Mouse (Mus musculus): ENCODE data around the gene Gm28038. TPM values are rescaled to one million over a fixed set of nuclear protein-coding genes. Genes with fewer than 3 reads are reported as not detected.

Gene Gm28038
- polyA plus RNA-seq, 1 experiment from 2014 or later, result not detected

DNA sequence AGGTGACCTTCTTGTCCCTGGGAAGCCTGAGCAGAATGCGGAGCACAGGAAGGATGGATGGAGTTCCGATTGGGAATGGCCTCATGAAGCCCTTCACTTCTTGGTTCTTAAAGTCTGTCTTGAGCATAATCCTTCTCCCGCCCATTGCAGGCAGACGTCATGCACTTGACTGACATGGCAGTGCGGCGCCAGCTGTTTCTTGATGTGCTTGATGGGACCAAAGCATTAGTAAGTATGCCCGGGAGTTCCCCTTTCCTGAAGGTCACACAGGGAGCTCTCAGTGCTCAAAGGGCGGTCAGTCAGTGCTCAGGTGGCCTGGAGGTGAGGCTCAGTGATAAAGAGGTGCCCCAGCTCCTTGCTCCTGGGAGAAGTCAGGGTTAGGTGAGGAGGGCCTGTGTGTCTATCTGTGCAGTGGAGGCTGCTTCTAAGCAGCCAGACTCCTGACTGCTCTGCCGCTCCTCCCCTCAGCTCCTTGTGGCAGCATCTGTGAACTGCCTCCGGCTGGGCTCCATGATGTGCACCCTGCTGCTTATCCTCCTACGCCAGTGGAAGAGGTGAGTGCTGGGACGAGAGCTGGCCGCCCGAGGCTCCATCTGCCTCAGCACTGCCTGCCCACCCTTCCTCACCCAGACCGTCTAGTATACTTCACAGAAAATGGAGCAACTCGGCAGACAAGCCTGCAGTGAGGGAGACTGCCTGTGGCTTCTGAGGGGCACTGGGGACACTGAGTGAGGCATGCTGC is 55.5 kb downstream of the Gm28038 start:
- TF ChIP-seq CTCF (IDR thresholded peaks at IDR 0.05; ENCODE audit: low read depth), result no peak
- WGBS, result 93% methylated on average over 16 of the region's 16 CpGs
- Histone ChIP-seq H3K27ac (ENCODE audit: low read depth, low read length) (no peak overlapping the region), H3K4me3 (ENCODE audit: low read depth, low read length) (no peak overlapping the region), H3K9me3 (ENCODE audit: control insufficient read depth) (no peaks in the 10 kb centered on the region), H3K4me2 (replicated peaks; ENCODE audit: low read depth) (no peak overlapping the region), H3K9ac (ENCODE audit: low read depth, low read length) (no peak overlapping the region), H3K4me1 (replicated peaks; ENCODE audit: control insufficient read depth, insufficient read depth, low read length) (no peaks in the 10 kb centered on the region), H3K27me3 (replicated peaks; ENCODE audit: control insufficient read depth, insufficient read depth, low read length) (no peaks in the 10 kb centered on the region), H3K36me3 (ENCODE audit: control insufficient read depth, insufficient read depth) (peaks cover 93% of the 10 kb centered on the region)
- no peak for ATAC-seq

DNA sequence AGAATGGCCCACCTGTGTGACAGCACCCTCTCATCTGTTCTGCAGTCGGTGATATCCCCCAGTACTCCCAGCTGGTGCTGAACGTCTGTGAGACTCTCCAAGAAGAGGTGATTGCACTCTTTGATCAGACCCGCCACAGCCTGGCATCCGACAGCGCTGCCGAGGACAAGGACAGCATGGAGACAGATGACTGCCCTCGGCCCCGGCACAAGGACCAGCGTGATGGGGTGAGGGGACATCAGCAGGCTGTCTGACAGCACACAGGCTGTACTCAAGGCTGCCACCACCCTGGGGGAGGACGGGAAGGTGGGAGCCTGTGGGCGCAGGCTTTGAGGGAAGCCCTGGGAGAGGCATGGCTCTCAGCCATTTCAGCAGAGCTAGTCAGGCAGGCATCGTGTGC is 56.3 kb downstream of the Gm28038 start:
- WGBS, result 82% methylated on average over 12 of the region's 12 CpGs
- H3K4me2 ChIP-seq (replicated peaks; ENCODE audit: low read depth), result no peak overlapping the region
- no peaks in the 10 kb centered on the region for H3K27me3 ChIP-seq (replicated peaks; ENCODE audit: control insufficient read depth, insufficient read depth, low read length)
- no peak overlapping the region for H3K4me3 ChIP-seq (ENCODE audit: low read depth, low read length)
- no peaks in the 10 kb centered on the region for H3K9me3 ChIP-seq (ENCODE audit: control insufficient read depth)
- no peak overlapping the region for H3K9ac ChIP-seq (ENCODE audit: low read depth, low read length)
- ATAC-seq, result no peak
- H3K4me1 ChIP-seq (replicated peaks; ENCODE audit: control insufficient read depth, insufficient read depth, low read length), result no peaks in the 10 kb centered on the region
- H3K36me3 ChIP-seq (ENCODE audit: control insufficient read depth, insufficient read depth), result peaks cover 97% of the 10 kb centered on the region
- TF ChIP-seq CTCF (IDR thresholded peaks at IDR 0.05; ENCODE audit: low read depth), result no peak
- H3K27ac ChIP-seq (ENCODE audit: low read depth, low read length), result no peak overlapping the region

GRCm38 (mm10) chr2:30342061-30342460 is 61.2 kb downstream of the Gm28038 start:
- 92% methylated on average over 3 of the region's 3 CpGs for WGBS
- no peaks in the 10 kb centered on the region for H3K9me3 ChIP-seq (ENCODE audit: control insufficient read depth)
- H3K9ac ChIP-seq (ENCODE audit: low read depth, low read length), result no peak overlapping the region
- no peaks in the 10 kb centered on the region for H3K4me1 ChIP-seq (replicated peaks; ENCODE audit: control insufficient read depth, insufficient read depth, low read length)
- no peak overlapping the region for H3K4me2 ChIP-seq (replicated peaks; ENCODE audit: low read depth)
- TF ChIP-seq CTCF (IDR thresholded peaks at IDR 0.05; ENCODE audit: low read depth), result no peak
- no peak overlapping the region for H3K4me3 ChIP-seq (ENCODE audit: low read depth, low read length)
- no peak for ATAC-seq
- peaks cover 97% of the 10 kb centered on the region for H3K36me3 ChIP-seq (ENCODE audit: control insufficient read depth, insufficient read depth)
- H3K27me3 ChIP-seq (replicated peaks; ENCODE audit: control insufficient read depth, insufficient read depth, low read length), result no peaks in the 10 kb centered on the region
- no peak overlapping the region for H3K27ac ChIP-seq (ENCODE audit: low read depth, low read length)

- ATAC-seq, result no peak
- WGBS, result 94% methylated on average over 7 of the region's 7 CpGs
- Histone ChIP-seq H3K36me3 (ENCODE audit: control insufficient read depth, insufficient read depth) (peaks cover 94% of the 10 kb centered on the region), H3K9ac (ENCODE audit: low read depth, low read length) (no peak overlapping the region), H3K27me3 (replicated peaks; ENCODE audit: control insufficient read depth, insufficient read depth, low read length) (no peaks in the 10 kb centered on the region), H3K4me3 (ENCODE audit: low read depth, low read length) (no peak overlapping the region), H3K9me3 (ENCODE audit: control insufficient read depth) (no peaks in the 10 kb centered on the region), H3K4me2 (replicated peaks; ENCODE audit: low read depth) (no peak overlapping the region), H3K27ac (ENCODE audit: low read depth, low read length) (no peak overlapping the region), H3K4me1 (replicated peaks; ENCODE audit: control insufficient read depth, insufficient read depth, low read length) (no peaks in the 10 kb centered on the region)
- no peak for TF ChIP-seq CTCF (IDR thresholded peaks at IDR 0.05; ENCODE audit: low read depth)
Observed at GRCm38 (mm10) chr2:30342544-30342943, 61.7 kb downstream of the Gm28038 start.

GRCm38 (mm10) chr2:30343601-30344137 is 62.8 kb downstream of the Gm28038 start:
- ATAC-seq, result no peak
- no peaks in the 10 kb centered on the region for H3K4me1 ChIP-seq (replicated peaks; ENCODE audit: control insufficient read depth, insufficient read depth, low read length)
- 64% methylated on average over 14 of the region's 14 CpGs for WGBS
- no peak overlapping the region for H3K27ac ChIP-seq (ENCODE audit: low read depth, low read length)
- H3K9me3 ChIP-seq (ENCODE audit: control insufficient read depth), result no peaks in the 10 kb centered on the region
- peak; percentile 32; the same call in 1 of the 2 replicates for TF ChIP-seq CTCF (IDR thresholded peaks at IDR 0.05; ENCODE audit: low read depth)
- H3K4me2 ChIP-seq (replicated peaks; ENCODE audit: low read depth), result no peak overlapping the region
- H3K36me3 ChIP-seq (ENCODE audit: control insufficient read depth, insufficient read depth), result peaks cover 96% of the 10 kb centered on the region
- H3K4me3 ChIP-seq (ENCODE audit: low read depth, low read length), result no peak overlapping the region
- H3K9ac ChIP-seq (ENCODE audit: low read depth, low read length), result no peak overlapping the region
- H3K27me3 ChIP-seq (replicated peaks; ENCODE audit: control insufficient read depth, insufficient read depth, low read length), result no peaks in the 10 kb centered on the region

- Histone ChIP-seq H3K4me2 (replicated peaks; ENCODE audit: low read depth) (no peak overlapping the region), H3K4me1 (replicated peaks; ENCODE audit: control insufficient read depth, insufficient read depth, low read length) (no peaks in the 10 kb centered on the region), H3K27ac (ENCODE audit: low read depth, low read length) (no peak overlapping the region), H3K9me3 (ENCODE audit: control insufficient read depth) (no peaks in the 10 kb centered on the region), H3K36me3 (ENCODE audit: control insufficient read depth, insufficient read depth) (peaks cover 96% of the 10 kb centered on the region), H3K4me3 (ENCODE audit: low read depth, low read length) (no peak overlapping the region), H3K27me3 (replicated peaks; ENCODE audit: control insufficient read depth, insufficient read depth, low read length) (no peaks in the 10 kb centered on the region), H3K9ac (ENCODE audit: low read depth, low read length) (no peak overlapping the region)
- no peak for TF ChIP-seq CTCF (IDR thresholded peaks at IDR 0.05; ENCODE audit: low read depth)
- ATAC-seq, result no peak
- 83% methylated on average over 7 of the region's 7 CpGs for WGBS
Observed at GRCm38 (mm10) chr2:30345971-30346676, 65.3 kb downstream of the Gm28038 start.
